Mouse (Mus musculus): Measurements from ENCODE around the gene Tle4. TPM values are rescaled to one million over a fixed set of nuclear protein-coding genes. Genes with fewer than 3 reads are reported as not detected.

Gene Tle4
- polyA plus RNA-seq, 1 experiment from 2014 or later, result 15.4 TPM

DNA sequence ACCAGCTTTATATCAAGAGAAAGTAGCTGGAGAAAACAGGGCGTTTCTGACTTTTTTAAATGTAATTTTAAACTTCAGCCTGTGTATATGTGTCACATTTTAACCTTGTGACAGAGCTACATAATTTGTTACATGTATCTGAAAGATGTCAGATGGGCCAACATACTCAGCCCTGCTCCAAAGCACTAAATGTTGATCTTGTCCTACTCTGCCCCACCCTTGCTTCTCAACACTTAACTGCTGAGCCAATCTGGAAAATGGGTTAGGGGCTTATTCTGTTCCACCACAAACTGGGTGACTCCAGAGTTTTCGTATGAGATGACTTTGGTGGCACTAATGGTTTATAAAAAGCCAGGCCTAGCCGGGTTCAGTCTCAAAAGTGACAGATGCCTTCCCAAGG lies 2.5 kb upstream of the Tle4 start:
- Histone ChIP-seq H3K4me3 (replicated peaks) (no peak overlapping the region), H3K4me1 (peaks cover 27% of the 10 kb centered on the region), H3K9me3 (replicated peaks) (no peaks in the 10 kb centered on the region), H3K4me2 (no peak overlapping the region), H3K27ac (no peak overlapping the region), H3K27me3 (peaks cover 12% of the 10 kb centered on the region), H3K9ac (no peak overlapping the region), H3K36me3 (no peaks in the 10 kb centered on the region)
- no peak for ATAC-seq (replicated peaks; ENCODE audit: low FRiP score)
- 64% methylated on average over 3 of the region's 3 CpGs for WGBS

DNA sequence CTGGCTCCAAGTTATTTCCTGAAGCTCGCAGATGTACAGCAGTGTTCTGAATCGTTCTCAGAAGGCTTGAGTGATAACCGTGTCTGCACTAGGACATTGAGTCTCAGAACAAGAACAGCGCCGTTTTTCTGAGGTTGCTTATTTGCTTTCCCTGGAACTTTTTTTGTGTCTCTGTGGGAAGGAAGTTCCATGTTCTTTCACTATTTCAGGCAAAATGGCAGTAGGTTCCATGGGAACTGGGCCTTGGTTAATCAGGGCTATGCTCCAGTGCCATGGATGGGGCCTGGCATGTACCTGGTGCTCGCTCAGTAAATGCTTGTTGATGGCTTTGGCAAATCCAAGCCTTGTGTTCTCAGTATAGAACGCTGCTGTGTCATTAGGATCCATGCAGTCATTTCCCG lies 2.0 kb upstream of the Tle4 start:
- no peak for ATAC-seq (replicated peaks; ENCODE audit: low FRiP score)
- Histone ChIP-seq H3K9me3 (replicated peaks) (no peaks in the 10 kb centered on the region), H3K27me3 (peaks cover 9% of the 10 kb centered on the region), H3K4me1 (peaks cover 31% of the 10 kb centered on the region), H3K4me3 (replicated peaks) (no peak overlapping the region), H3K36me3 (no peaks in the 10 kb centered on the region), H3K27ac (no peak overlapping the region), H3K9ac (no peak overlapping the region), H3K4me2 (no peak overlapping the region)
- WGBS, result 47% methylated on average over 8 of the region's 8 CpGs

DNA sequence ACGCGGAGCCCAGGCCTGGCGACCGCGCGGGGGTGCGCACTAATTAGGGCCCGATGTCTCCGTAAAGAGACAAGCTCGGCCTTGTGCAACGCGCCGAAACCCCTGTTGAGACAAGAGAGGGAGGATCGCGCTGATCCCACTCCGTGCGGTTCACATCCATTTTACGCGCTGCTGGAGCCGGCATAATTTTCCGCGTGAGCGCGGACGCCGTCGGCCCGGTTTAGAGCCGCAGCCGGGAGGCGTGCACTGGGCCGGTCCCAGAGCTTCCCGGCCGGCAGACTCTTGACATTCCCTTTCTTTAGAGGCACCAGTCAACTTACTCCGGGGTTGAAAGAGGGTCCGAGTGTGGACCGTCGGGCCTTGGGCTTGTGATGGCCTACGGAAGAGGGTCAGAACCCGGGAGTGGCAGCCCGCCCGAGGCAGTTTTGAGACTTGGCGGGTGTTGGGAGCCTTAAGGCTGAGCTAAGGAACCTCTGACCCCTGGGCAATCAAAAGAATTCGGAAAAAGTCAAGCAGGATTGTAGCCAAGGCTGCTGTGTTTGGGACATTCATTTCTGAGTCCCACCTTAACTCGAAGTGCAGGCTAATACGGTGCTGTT lies 938 bp upstream of the Tle4 start:
- no peaks in the 10 kb centered on the region for H3K9me3 ChIP-seq (replicated peaks)
- under 1% methylated on average over 46 of the region's 46 CpGs for WGBS
- peak overlapping the region; percentile 50 for H3K9ac ChIP-seq
- ATAC-seq (replicated peaks; ENCODE audit: low FRiP score), result peak; percentile 48; the same call in 1 of the 2 replicates
- peak overlapping the region; percentile 95 for H3K4me3 ChIP-seq (replicated peaks)
- H3K4me1 ChIP-seq, result peaks cover 37% of the 10 kb centered on the region
- H3K27ac ChIP-seq, result peak overlapping the region; percentile 93
- H3K4me2 ChIP-seq, result peak overlapping the region; percentile 73
- H3K36me3 ChIP-seq, result no peaks in the 10 kb centered on the region
- no peaks in the 10 kb centered on the region for H3K27me3 ChIP-seq

DNA sequence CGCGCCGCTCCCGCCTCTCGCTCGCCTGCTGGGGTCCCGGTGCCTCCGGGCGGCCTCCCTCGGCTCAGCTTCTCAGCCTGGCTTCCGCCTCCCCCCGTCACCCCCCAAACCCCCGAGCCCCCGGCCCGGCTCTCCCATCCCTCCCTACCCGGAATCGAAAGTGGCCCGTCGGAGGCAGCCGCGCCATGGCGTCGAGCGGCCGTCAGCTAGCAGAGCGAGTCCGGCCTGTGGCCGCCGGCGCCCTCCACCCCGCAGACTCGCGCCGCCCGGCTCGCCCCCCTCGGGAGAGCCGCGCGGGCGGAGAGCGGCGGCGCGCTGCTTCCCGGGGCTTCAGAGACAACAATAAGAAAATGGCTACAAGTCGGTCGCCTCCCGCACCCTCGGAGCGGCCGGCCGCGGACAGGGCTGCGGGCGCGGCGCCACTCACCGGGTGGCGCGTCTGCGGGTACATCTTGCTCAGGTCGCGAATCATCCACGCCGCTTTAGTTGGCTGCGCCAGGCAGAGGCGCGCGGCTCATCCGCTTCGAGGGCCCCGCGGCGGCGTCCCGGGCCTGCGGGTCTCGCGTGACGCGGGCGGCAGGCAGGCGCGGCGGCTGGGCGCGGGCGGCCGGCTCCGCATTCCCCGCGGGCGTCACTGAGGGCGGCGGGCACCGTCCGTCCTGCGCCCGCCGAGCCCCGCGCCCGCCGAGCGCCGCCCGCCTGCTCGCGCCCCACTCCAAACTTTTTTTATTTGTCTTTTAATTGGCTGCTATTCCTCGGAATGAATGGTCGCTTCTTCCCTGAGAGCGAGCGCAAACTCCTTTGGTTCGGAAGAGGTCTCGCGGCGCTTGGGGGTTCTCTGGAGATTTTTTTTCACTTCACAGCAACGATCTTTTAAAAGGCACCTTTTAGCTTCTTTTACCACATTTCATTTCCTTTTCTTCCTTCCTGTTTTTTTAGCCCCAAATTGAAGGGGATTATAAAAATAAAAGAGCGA lies 622 bp downstream of the Tle4 start:
- no peak for ATAC-seq (replicated peaks; ENCODE audit: low FRiP score)
- Histone ChIP-seq H3K27me3 (no peaks in the 10 kb centered on the region), H3K9me3 (replicated peaks) (no peaks in the 10 kb centered on the region), H3K4me1 (peaks cover 41% of the 10 kb centered on the region), H3K27ac (peak overlapping the region; percentile 97), H3K36me3 (no peaks in the 10 kb centered on the region), H3K9ac (peak overlapping the region; percentile 90), H3K4me2 (peak overlapping the region; percentile 66), H3K4me3 (replicated peaks) (peak overlapping the region; percentile 95)
- under 1% methylated on average over 112 of the region's 120 CpGs for WGBS

DNA sequence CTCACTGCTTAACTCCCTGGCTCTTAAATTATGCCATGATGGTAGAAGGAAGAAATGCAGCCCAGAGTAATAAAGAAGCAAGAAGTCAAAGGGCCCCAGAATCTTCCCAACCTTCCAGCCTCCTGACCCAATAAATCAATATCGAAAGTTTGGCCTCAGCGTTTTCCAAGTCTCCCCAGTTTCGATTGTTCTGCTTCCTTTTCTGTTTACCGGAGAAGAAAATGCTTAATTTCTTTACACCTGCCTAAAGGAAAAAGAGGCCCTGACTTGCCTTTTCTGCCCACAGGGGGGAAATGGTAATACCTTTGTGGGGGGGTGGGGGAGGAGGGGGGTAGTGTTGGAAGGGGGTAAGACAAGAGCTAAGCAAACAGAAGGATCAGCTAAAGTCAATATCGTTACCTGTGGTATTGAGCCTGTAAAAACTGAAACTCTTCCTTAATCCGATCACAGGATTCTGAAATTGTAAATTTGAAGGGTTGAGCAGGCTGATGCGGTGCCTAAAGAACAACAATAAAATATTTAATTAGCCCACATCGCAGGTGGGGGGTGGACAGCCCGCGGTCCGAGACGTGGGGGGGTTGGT lies 1.4 kb downstream of the Tle4 start:
- Histone ChIP-seq H3K27me3 (no peaks in the 10 kb centered on the region), H3K36me3 (no peaks in the 10 kb centered on the region), H3K4me3 (replicated peaks) (peak overlapping the region; percentile 95), H3K27ac (peak overlapping the region; percentile 97), H3K4me2 (peak overlapping the region; percentile 66), H3K9ac (peak overlapping the region; percentile 90), H3K4me1 (peaks cover 43% of the 10 kb centered on the region), H3K9me3 (replicated peaks) (no peaks in the 10 kb centered on the region)
- 1% methylated on average over 12 of the region's 12 CpGs for WGBS
- no peak for ATAC-seq (replicated peaks; ENCODE audit: low FRiP score)

DNA sequence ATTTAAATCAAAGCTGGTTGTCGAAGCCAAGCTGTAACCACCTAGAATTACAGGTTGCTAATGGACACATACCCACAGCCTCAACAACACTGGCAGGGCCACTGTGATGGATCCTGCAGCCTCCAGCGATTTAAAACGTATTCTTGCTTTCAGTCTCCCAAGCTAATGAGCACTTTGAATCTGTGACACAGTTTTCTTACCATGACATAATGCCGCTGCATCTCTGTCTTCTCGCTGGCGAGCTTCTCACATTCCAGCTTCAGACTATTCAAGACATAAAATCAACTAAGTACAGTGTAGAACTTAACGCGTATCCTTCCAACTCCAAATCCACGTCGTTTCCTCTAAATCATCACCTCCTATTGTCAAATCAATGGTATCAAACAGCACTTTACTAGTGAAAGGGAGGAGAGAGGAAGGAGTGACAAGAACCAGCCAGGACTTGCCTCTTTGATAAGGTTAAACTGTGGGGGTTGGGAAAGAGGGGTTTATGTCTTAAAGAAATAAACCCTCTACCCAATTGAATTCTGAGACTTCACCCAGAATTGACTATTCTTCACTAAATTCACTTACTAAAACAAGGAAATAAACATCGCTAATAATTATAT lies 2.4 kb downstream of the Tle4 start:
- Histone ChIP-seq H3K4me1 (peaks cover 39% of the 10 kb centered on the region), H3K4me2 (peak overlapping the region; percentile 66), H3K9me3 (replicated peaks) (no peaks in the 10 kb centered on the region), H3K36me3 (0 out of 2 replicates have a peak, but pooled peaks cover 4% of the 10 kb centered on the region), H3K27ac (no peak overlapping the region), H3K4me3 (replicated peaks) (peak overlapping the region; percentile 95), H3K9ac (no peak overlapping the region), H3K27me3 (no peaks in the 10 kb centered on the region)
- ATAC-seq (replicated peaks; ENCODE audit: low FRiP score), result no peak
- 19% methylated on average over 11 of the region's 11 CpGs for WGBS

DNA sequence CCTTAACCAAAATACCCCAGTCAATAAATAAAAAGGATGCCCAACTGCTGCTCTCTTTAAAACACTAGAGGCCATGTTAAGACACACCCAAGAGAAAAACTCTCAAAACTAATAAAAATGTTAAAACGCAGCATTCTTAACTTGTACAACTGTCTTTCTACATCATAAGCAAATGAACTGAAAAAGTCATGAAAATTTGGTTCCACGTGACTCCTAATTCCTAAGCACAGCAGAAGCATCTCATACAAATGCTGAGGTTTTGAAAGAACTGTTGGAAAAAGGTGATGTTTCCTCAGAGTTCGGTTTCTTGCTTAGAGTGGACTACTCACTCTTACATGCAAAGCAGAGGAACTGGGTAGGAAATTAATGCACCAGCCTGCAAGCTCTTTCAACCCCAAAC lies 3.3 kb downstream of the Tle4 start:
- no peaks in the 10 kb centered on the region for H3K27me3 ChIP-seq
- H3K4me3 ChIP-seq (replicated peaks), result peak overlapping the region; percentile 95
- ATAC-seq (replicated peaks; ENCODE audit: low FRiP score), result no peak
- no peaks in the 10 kb centered on the region for H3K9me3 ChIP-seq (replicated peaks)
- no peak overlapping the region for H3K9ac ChIP-seq
- H3K27ac ChIP-seq, result no peak overlapping the region
- H3K4me1 ChIP-seq, result peaks cover 38% of the 10 kb centered on the region
- peak overlapping the region; percentile 66 for H3K4me2 ChIP-seq
- WGBS, result 63% methylated on average over 3 of the region's 3 CpGs
- H3K36me3 ChIP-seq, result 0 out of 2 replicates have a peak, but pooled peaks cover 4% of the 10 kb centered on the region

DNA sequence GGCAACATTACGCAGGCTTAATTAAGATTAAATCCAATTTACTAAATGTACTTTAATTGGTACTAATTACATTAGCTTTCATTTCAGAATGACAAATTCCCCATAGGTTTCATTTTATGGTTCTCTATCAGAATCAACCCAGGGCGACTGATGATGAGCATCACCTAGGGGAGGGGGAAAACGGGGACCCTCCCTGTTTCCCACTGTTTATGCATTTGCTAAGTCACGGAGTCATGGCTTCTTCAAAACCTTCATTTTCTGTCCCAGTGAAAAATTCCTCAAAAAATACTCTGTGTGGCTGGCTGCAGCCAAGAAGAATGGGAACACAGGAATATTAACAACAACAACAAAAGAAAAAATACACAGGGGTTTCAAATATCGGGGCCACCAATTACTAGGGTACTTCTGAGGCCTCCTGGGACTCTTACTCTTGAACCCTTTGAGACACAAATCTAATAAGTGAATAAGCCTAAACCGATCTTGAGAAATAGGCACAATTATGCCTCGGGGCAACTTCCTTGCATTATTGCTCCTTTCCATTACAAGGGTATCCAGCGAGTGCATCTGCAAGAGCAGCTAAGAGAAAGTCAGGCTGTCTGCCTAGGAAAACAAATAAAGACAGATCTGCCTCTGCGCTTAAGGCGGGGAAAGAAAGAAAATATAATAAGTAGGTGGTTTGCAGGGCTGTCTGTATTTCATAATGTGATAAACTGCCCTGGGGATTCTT lies 5.9 kb downstream of the Tle4 start:
- no peaks in the 10 kb centered on the region for H3K27me3 ChIP-seq
- no peak for ATAC-seq (replicated peaks; ENCODE audit: low FRiP score)
- no peaks in the 10 kb centered on the region for H3K9me3 ChIP-seq (replicated peaks)
- no peak overlapping the region for H3K9ac ChIP-seq
- H3K4me2 ChIP-seq, result no peak overlapping the region
- peaks cover 48% of the 10 kb centered on the region for H3K4me1 ChIP-seq
- peaks cover 6% of the 10 kb centered on the region; the same call in 1 of the 2 replicates for H3K36me3 ChIP-seq
- 70% methylated on average over 10 of the region's 10 CpGs for WGBS
- H3K4me3 ChIP-seq (replicated peaks), result no peak overlapping the region
- no peak overlapping the region for H3K27ac ChIP-seq

DNA sequence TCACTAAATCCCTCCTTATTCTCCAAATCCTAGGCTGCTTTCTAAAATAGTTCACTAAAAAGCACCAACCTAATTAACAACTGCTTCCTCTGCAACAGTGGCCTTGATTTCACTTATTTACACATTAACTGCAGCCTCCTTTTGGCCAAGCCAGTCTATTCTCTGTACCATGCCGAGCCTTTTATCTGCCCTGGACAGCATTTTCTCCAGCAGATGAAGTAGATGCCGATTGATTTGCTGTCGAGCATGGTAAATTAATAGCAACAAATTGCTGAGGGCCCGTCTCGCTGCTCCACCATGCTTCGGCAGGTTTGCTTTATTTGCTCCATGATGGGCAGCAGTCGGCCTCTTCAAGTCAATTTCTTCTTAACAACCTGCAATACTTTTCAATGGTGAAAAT lies 7.7 kb downstream of the Tle4 start:
- Histone ChIP-seq H3K27me3 (no peaks in the 10 kb centered on the region), H3K4me1 (peaks cover 52% of the 10 kb centered on the region), H3K4me3 (replicated peaks) (no peak overlapping the region), H3K36me3 (peaks cover 10% of the 10 kb centered on the region; the same call in 1 of the 2 replicates), H3K27ac (no peak overlapping the region), H3K9me3 (replicated peaks) (no peaks in the 10 kb centered on the region), H3K9ac (no peak overlapping the region), H3K4me2 (no peak overlapping the region)
- 66% methylated on average over 7 of the region's 7 CpGs for WGBS
- no peak for ATAC-seq (replicated peaks; ENCODE audit: low FRiP score)

DNA sequence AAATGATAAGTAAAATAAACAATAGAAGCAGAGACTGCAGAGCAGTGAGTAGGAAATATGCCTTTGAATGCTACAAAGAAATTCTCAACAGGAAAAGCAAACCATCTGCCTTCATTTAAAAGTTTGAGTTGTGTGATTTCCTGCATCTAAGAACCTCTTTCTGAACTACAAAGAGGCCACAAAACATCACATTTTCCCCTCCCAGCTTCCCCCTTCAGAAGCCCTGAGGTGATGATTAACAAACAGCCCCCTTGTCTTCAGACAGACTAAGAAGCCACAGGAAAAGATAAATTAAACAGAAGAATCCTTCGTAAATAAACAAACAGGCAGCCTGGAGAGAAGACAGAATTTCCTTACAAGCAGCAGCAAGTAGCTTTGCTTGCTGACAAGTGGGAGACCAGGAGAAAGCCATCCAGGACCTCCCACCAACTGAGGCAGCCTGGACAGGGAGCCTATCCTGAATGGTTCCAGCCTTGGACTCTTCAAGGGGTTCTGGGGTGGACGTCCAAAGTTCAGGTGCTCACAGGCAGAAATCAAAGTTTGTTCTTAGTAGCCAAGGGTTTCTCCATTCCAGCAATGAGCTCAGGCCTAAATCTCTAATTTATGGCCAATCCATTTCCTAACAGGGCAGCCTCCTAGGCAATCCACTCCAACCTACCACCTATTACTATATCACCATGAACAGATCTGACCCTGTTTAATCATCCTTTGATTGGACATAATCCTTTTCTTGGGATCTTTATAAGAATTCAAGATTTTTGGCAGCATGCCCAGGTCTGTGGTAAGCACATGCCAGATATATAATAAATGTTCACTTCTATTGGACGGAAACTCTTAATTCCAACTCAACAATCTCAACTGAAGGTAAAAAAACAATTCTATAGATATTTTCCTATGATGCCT lies 9.4 kb downstream of the Tle4 start:
- H3K4me2 ChIP-seq, result no peak overlapping the region
- H3K9me3 ChIP-seq (replicated peaks), result no peaks in the 10 kb centered on the region
- H3K27ac ChIP-seq, result peak overlapping the region; percentile 82
- peaks cover 10% of the 10 kb centered on the region; the same call in 1 of the 2 replicates for H3K36me3 ChIP-seq
- peaks cover 42% of the 10 kb centered on the region for H3K4me1 ChIP-seq
- H3K27me3 ChIP-seq, result no peaks in the 10 kb centered on the region
- H3K4me3 ChIP-seq (replicated peaks), result no peak overlapping the region
- ATAC-seq (replicated peaks; ENCODE audit: low FRiP score), result peak; percentile 82
- 26% methylated on average over 3 of the region's 3 CpGs for WGBS
- no peak overlapping the region for H3K9ac ChIP-seq

All from kidney, embryonic 15.5 days (tissue).